Mouse (Mus musculus): ENCODE measurements around the gene Acox2. TPM values are rescaled to one million over a fixed set of nuclear protein-coding genes. Genes with fewer than 3 reads are reported as not detected.

The Acox2 gene
- polyA plus RNA-seq, 1 experiment = 0.11 TPM

DNA sequence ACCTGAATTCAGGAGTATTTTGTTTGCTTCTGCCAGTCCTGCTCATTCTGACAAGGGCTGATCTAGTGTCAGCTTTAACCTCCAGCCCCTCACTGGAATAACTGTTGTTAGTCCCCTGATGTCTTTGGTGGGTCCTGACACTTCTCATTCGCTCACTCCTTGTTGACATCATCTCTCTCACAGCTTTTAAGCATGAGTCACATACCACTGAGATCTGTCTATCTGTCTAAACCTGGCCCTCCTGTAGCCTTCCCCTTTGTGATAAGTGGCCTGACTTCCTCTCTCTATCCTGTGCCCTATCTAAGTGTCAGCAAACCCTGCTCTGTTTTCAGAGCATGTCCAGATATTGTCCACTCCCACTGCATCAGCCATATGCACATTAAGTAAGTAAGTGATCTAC, 25.9 kb downstream of the Acox2 start:
- Histone ChIP-seq H3K27ac (ENCODE audit: insufficient read depth, low read length) (no peak overlapping the region), H3K4me1 (ENCODE audit: control insufficient read depth, insufficient read depth, insufficient read length) (no peaks in the 10 kb centered on the region), H3K36me3 (ENCODE audit: control insufficient read depth, insufficient read depth, low read length) (no peaks in the 10 kb centered on the region), H3K27me3 (ENCODE audit: control insufficient read depth, insufficient read depth, low read length) (no peaks in the 10 kb centered on the region), H3K4me3 (ENCODE audit: extremely low read depth, insufficient read depth, insufficient read length) (no peak overlapping the region)
- no peak for TF ChIP-seq POLR2A (IDR thresholded peaks at IDR 0.05; ENCODE audit: low read depth, low read length)
- 57% methylated on average over 1 of the region's 1 CpGs for WGBS
- no peak for DNase-seq (ENCODE audit: low read depth in 1 of 2, low spot score in 2 of 2)

DNA sequence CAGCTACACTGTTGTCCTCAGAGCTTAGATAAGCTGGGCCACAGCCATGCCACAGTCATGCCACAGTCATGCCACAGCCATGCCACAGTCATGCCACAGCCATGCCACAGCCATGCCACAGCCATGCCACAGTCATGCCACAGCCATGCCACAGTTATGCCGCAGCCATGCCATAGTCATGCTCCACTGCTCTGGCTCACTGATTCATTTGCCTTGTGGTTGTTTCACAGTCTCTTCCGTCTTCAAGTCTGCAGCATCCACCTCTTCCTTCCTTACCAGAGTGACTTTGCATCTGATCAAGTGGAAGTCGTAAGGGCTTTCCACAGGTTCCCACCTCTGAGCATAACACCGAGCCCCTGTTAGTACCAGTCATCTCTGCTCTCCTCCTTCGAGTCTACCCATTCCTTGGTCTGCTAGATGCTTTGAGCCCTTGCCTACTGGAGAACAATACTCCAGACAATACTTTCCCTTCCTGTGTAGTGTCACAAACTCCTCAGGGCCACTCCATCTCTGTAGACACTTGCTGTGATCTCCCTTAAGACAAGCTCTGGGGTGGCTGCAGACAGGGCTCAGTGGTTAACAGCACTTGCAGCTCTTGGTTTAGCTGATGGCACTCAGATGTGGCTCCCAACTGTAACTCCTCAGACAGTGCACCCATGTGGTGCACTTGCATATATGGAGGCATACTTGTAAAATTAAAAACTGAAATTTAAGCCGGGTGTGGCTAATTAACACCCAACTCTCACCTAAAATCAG, 26.8 kb downstream of the Acox2 start:
- Histone ChIP-seq H3K4me1 (ENCODE audit: control insufficient read depth, insufficient read depth, insufficient read length) (no peaks in the 10 kb centered on the region), H3K36me3 (ENCODE audit: control insufficient read depth, insufficient read depth, low read length) (no peaks in the 10 kb centered on the region), H3K27ac (ENCODE audit: insufficient read depth, low read length) (no peak overlapping the region), H3K27me3 (ENCODE audit: control insufficient read depth, insufficient read depth, low read length) (no peaks in the 10 kb centered on the region), H3K4me3 (ENCODE audit: extremely low read depth, insufficient read depth, insufficient read length) (no peak overlapping the region)
- DNase-seq (ENCODE audit: low read depth in 1 of 2, low spot score in 2 of 2) = no peak
- TF ChIP-seq CTCF (IDR thresholded peaks at IDR 0.05; ENCODE audit: extremely low read depth, insufficient read depth, insufficient read length, insufficient replicate concordance) (no peak), POLR2A (IDR thresholded peaks at IDR 0.05; ENCODE audit: low read depth, low read length) (no peak)
- 30% methylated on average over 6 of the region's 6 CpGs for WGBS

DNA sequence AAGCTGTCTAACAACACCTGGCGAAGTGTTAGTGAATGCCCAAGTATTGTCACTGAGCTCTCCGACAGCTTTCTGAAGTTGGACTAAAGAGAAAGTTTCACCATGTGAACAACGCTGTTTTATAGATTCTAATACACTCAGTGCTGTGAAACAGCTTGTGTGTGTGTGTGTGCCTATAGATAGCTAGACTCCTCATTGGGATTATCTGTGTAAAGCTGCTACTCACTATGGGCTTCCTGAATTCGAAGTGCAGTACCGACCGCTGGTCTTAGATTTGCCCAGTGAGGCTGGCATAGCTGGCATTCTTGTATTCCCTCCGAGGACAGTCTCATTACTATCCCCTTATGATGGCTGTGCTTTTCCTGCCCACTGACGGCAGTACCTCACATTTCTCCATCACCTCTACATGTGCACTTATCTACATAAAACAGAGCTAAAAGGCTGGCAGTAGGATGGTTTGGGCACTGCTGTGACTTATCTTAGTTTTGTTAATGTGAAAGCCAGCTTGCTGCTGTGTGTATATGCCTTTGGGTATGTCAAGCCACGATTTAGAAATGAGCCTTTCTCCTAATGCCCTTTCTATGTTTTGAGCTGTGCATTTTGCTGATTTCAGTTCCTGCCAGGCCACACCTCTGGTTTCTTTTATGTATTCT, 29.7 kb downstream of the Acox2 start:
- H3K36me3 ChIP-seq (ENCODE audit: control insufficient read depth, insufficient read depth, low read length) = no peaks in the 10 kb centered on the region

DNA sequence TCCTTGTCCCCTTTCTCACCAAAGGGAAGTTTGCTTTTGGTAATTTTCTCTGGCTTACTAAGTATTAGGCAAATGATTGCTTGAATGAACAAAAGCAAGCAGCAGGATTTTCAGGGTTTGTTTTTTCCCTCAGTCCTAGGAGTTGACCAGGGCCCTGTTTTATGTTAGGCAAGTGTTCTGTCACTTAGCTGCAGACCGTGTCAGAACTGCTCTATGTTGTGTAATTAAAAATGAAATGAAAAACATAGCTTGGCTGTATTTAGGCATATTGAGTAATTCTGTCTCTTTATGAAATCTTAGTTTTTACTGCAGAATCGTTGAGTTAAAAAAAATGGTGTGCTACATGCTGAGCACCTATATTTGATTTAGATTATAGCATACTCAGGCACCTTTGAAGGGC, 34.3 kb downstream of the Acox2 start:
- WGBS = 84% methylated on average over 2 of the region's 2 CpGs
- Histone ChIP-seq H3K27me3 (ENCODE audit: control insufficient read depth, insufficient read depth, low read length) (no peaks in the 10 kb centered on the region), H3K4me1 (ENCODE audit: control insufficient read depth, insufficient read depth, insufficient read length) (no peaks in the 10 kb centered on the region), H3K4me3 (ENCODE audit: extremely low read depth, insufficient read depth, insufficient read length) (no peak overlapping the region), H3K27ac (ENCODE audit: insufficient read depth, low read length) (no peak overlapping the region), H3K36me3 (ENCODE audit: control insufficient read depth, insufficient read depth, low read length) (peaks cover 4% of the 10 kb centered on the region; the same call in 1 of the 2 replicates)
- TF ChIP-seq POLR2A (IDR thresholded peaks at IDR 0.05; ENCODE audit: low read depth, low read length) = no peak
- no peak for TF ChIP-seq CTCF (IDR thresholded peaks at IDR 0.05; ENCODE audit: extremely low read depth, insufficient read depth, insufficient read length, insufficient replicate concordance)
- no peak for DNase-seq (ENCODE audit: low read depth in 1 of 2, low spot score in 2 of 2)

More for the DNA sequence above, 29.7 kb downstream of the Acox2 start:
- H3K4me1 ChIP-seq (ENCODE audit: control insufficient read depth, insufficient read depth, insufficient read length) = no peaks in the 10 kb centered on the region
- H3K27ac ChIP-seq (ENCODE audit: insufficient read depth, low read length) = no peak overlapping the region
- WGBS = 86% methylated on average over 9 of the region's 9 CpGs
- DNase-seq (ENCODE audit: low read depth in 1 of 2, low spot score in 2 of 2) = no peak
- H3K27me3 ChIP-seq (ENCODE audit: control insufficient read depth, insufficient read depth, low read length) = no peaks in the 10 kb centered on the region
- TF ChIP-seq POLR2A (IDR thresholded peaks at IDR 0.05; ENCODE audit: low read depth, low read length) = no peak
- no peak overlapping the region for H3K4me3 ChIP-seq (ENCODE audit: extremely low read depth, insufficient read depth, insufficient read length)

DNA sequence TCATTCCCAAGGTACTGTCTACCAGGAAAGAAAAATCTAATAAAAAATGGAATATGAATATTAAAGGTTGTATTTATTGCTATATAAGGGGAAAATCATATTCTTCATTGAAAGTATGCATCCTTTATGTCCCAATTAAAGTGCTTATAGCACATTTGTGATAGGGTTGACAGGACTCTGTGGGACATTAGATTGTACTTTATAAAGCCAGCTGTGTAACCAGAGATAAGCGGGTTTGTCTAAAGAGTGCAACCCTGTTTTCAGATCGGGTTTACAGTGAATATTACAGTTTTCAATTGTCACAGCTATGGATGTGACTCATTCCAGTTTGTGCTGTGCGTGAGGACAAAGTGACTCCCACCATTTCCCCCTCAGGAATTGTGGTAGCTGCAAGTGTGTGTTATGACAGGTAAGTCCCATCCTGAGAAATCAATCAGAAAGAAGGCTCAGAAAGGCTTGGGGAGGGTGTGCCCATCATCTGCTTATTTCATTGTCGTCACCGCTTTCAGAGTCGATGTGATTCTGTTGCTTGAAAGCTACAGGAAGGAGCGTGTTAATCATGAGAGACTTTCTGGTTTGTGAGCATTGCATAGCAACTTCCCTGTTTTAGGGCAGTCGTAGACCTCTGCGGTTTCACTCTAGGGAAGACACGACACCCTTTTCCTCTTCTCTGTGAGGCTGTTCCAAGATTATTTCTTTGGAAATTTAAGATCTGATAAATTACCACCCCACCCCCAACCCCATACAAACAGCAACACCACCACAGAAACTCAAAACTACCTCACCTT, 35.5 kb downstream of the Acox2 start:
- DNase-seq (ENCODE audit: low read depth in 1 of 2, low spot score in 2 of 2) = peak in 1 of 2 experiments; percentile 25
- peaks cover 4% of the 10 kb centered on the region; the same call in 1 of the 2 replicates for H3K36me3 ChIP-seq (ENCODE audit: control insufficient read depth, insufficient read depth, low read length)
- 24% methylated on average over 10 of the region's 10 CpGs for WGBS
- H3K27ac ChIP-seq (ENCODE audit: insufficient read depth, low read length) = no peak overlapping the region
- no peak overlapping the region for H3K4me3 ChIP-seq (ENCODE audit: extremely low read depth, insufficient read depth, insufficient read length)
- TF ChIP-seq POLR2A (IDR thresholded peaks at IDR 0.05; ENCODE audit: low read depth, low read length) = no peak
- TF ChIP-seq CTCF (IDR thresholded peaks at IDR 0.05; ENCODE audit: extremely low read depth, insufficient read depth, insufficient read length, insufficient replicate concordance) = no peak
- no peaks in the 10 kb centered on the region for H3K27me3 ChIP-seq (ENCODE audit: control insufficient read depth, insufficient read depth, low read length)
- H3K4me1 ChIP-seq (ENCODE audit: control insufficient read depth, insufficient read depth, insufficient read length) = peaks cover under 1% of the 10 kb centered on the region; the same call in 1 of the 2 replicates

DNA sequence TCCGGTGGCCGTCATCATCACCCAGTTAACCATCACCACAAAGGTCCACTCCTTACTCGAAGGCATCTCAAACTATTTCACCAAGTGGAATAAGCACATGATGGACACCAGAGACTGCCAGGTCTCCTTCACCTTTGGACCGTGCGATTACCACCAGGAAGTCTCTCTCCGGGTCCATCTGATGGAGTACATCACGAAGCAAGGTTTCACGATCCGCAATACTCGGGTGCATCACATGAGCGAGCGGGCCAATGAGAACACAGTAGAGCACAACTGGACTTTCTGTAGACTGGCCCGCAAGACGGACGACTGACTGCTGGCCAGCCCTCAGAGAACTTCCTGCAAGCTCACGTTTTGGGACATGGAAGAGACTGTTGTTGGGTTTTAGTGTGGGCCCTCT, 36.6 kb downstream of the Acox2 start:
- 95% methylated on average over 16 of the region's 16 CpGs for WGBS
- DNase-seq (ENCODE audit: low read depth in 1 of 2, low spot score in 2 of 2) = no peak
- Histone ChIP-seq H3K36me3 (ENCODE audit: control insufficient read depth, insufficient read depth, low read length) (peaks cover 4% of the 10 kb centered on the region; the same call in 1 of the 2 replicates), H3K27me3 (ENCODE audit: control insufficient read depth, insufficient read depth, low read length) (no peaks in the 10 kb centered on the region), H3K4me1 (ENCODE audit: control insufficient read depth, insufficient read depth, insufficient read length) (peaks cover 6% of the 10 kb centered on the region; the same call in 1 of the 2 replicates), H3K4me3 (ENCODE audit: extremely low read depth, insufficient read depth, insufficient read length) (no peak overlapping the region), H3K27ac (ENCODE audit: insufficient read depth, low read length) (no peak overlapping the region)
- no peak for TF ChIP-seq CTCF (IDR thresholded peaks at IDR 0.05; ENCODE audit: extremely low read depth, insufficient read depth, insufficient read length, insufficient replicate concordance)
- TF ChIP-seq POLR2A (IDR thresholded peaks at IDR 0.05; ENCODE audit: low read depth, low read length) = no peak
